Mouse (Mus musculus): ENCODE results near the gene Usp3. TPM values are rescaled to one million over a fixed set of nuclear protein-coding genes. Genes with fewer than 3 reads are reported as not detected.

Gene Usp3
- polyA plus RNA-seq, 1 experiment from 2014 or later, result 75.5 TPM

- Histone ChIP-seq H3K9ac (ENCODE audit: low read depth, low read length) (no peak overlapping the region), H3K27me3 (replicated peaks; ENCODE audit: control insufficient read depth, insufficient read depth, low read length) (no peaks in the 10 kb centered on the region), H3K27ac (ENCODE audit: low read length) (no peak overlapping the region), H3K4me3 (ENCODE audit: low read length) (no peak overlapping the region), H3K4me1 (ENCODE audit: control insufficient read depth, insufficient read depth, low read length) (peaks cover 27% of the 10 kb centered on the region), H3K4me2 (ENCODE audit: low read depth, low read length) (no peak overlapping the region), H3K9me3 (ENCODE audit: control insufficient read depth, low read length) (no peaks in the 10 kb centered on the region), H3K36me3 (ENCODE audit: control insufficient read depth, insufficient read depth, low read length) (peaks cover 16% of the 10 kb centered on the region)
- ATAC-seq, result no peak
- WGBS, result 87% methylated on average over 9 of the region's 10 CpGs
Measured at GRCm38 (mm10) chr9:66515680-66516210, 77.2 kb downstream of the Usp3 start.

DNA sequence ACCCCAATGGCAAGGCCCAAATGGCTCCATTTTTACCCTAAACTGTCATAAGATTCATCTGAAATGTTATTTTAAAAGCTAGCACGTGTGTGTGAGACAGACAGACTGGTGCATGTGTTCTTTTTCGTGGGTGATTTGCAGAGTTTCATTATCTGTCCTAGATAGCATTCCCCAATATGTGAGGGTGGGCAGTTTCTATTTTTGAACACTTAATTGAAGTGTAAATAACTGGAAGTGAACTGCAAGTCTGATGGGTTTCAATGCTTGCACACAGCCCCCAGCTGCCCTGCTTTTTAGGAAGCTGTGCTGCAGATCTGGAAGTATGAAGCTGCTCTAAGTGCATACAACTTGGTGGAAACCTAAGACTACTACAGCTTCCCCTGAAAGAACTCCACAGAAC, 77.8 kb downstream of the Usp3 start:
- H3K4me2 ChIP-seq (ENCODE audit: low read depth, low read length), result no peak overlapping the region
- H3K36me3 ChIP-seq (ENCODE audit: control insufficient read depth, insufficient read depth, low read length), result peaks cover 16% of the 10 kb centered on the region
- H3K4me1 ChIP-seq (ENCODE audit: control insufficient read depth, insufficient read depth, low read length), result peaks cover 33% of the 10 kb centered on the region
- H3K9ac ChIP-seq (ENCODE audit: low read depth, low read length), result no peak overlapping the region
- 41% methylated on average over 2 of the region's 2 CpGs for WGBS
- H3K27ac ChIP-seq (ENCODE audit: low read length), result peak overlapping the region; percentile 98
- no peaks in the 10 kb centered on the region for H3K27me3 ChIP-seq (replicated peaks; ENCODE audit: control insufficient read depth, insufficient read depth, low read length)
- H3K4me3 ChIP-seq (ENCODE audit: low read length), result no peak overlapping the region
- ATAC-seq, result no peak
- no peaks in the 10 kb centered on the region for H3K9me3 ChIP-seq (ENCODE audit: control insufficient read depth, low read length)

DNA sequence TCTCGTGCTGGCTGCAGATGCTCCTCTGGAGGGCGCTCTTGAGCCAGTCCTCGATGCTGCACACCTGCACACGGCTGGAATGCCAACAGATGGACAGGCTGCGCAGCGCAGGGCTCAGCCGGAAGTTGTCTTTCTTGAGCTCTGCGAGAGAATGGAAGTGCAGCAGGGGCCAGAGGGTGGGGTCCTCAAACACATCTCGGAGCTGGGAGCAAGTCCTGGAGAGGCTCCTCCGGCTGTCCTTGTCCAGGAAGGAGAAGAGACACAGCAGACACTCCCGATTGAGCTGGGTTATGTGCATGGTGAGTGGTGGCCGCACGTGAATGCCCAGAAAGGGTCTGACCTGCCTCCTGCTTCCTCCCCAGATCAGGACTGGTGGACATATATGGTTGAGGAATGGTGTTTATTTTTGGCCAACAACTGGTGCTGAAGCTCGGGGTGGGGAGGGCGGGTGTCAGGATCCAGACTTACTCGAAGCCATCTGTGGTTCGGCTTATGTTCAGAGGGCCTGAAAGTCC, 78.6 kb downstream of the Usp3 start, which contains the start of gene Fbxl22:
Gene Fbxl22, minus strand, starts transcription at position 338 of the 515 bp plus-strand sequence.
- Histone ChIP-seq H3K36me3 (ENCODE audit: control insufficient read depth, insufficient read depth, low read length) (peaks cover 20% of the 10 kb centered on the region), H3K27ac (ENCODE audit: low read length) (peak within 1 kb of the TSS; percentile 98), H3K9me3 (ENCODE audit: control insufficient read depth, low read length) (no peaks in the 10 kb centered on the region), H3K9ac (ENCODE audit: low read depth, low read length) (peak within 1 kb of the TSS; percentile 55), H3K4me3 (ENCODE audit: low read length) (peak within 1 kb of the TSS; percentile 62), H3K4me1 (ENCODE audit: control insufficient read depth, insufficient read depth, low read length) (peaks cover 33% of the 10 kb centered on the region), H3K27me3 (replicated peaks; ENCODE audit: control insufficient read depth, insufficient read depth, low read length) (no peaks in the 10 kb centered on the region), H3K4me2 (ENCODE audit: low read depth, low read length) (peak within 1 kb of the TSS; percentile 91)
- ATAC-seq, result peak; percentile 46
- WGBS, result 25% methylated on average over 17 of the region's 17 CpGs

DNA sequence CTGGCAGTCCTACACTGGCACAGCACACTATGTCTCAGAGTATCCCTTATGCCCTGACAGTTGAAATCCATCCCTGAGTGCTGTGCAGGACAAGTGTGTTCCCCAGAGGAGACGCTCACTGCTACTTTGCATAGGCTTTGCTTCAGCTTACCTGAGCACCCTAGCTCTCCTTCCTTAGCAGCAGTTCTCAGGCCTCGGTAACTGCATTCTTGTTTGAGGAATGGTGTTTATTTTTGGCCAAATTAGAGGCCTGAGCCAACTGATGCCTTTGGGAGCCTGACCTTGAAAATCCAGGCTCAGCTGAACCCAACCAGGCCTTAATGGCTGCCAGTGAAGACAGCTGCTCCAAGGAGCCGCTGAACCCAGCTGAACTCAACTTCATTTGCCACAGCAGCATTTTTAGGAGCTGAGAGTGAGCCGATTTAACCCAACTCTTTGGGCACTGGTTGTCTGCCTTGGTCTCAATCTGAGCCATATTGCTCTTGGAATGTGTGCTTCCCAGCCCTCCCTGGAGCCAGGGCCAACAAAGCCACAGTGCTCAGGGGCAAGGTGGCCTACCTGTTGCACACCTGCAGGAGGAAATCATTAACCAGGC, 79.2 kb downstream of the Usp3 start:
- peak overlapping the region; percentile 55 for H3K9ac ChIP-seq (ENCODE audit: low read depth, low read length)
- 65% methylated on average over 4 of the region's 4 CpGs for WGBS
- H3K4me3 ChIP-seq (ENCODE audit: low read length), result peak overlapping the region; percentile 62

GRCm38 (mm10) chr9:66513150-66513549, 79.8 kb downstream of the Usp3 start:
- peak overlapping the region; percentile 62 for H3K4me3 ChIP-seq (ENCODE audit: low read length)
- no peaks in the 10 kb centered on the region for H3K27me3 ChIP-seq (replicated peaks; ENCODE audit: control insufficient read depth, insufficient read depth, low read length)
- H3K4me2 ChIP-seq (ENCODE audit: low read depth, low read length), result peak overlapping the region; percentile 91
- peak overlapping the region; percentile 98 for H3K27ac ChIP-seq (ENCODE audit: low read length)
- peaks cover 18% of the 10 kb centered on the region for H3K36me3 ChIP-seq (ENCODE audit: control insufficient read depth, insufficient read depth, low read length)
- peaks cover 33% of the 10 kb centered on the region for H3K4me1 ChIP-seq (ENCODE audit: control insufficient read depth, insufficient read depth, low read length)
- H3K9ac ChIP-seq (ENCODE audit: low read depth, low read length), result 0 out of 2 replicates have a peak overlapping the region, but pooled peaks have one; percentile 55
- no peaks in the 10 kb centered on the region for H3K9me3 ChIP-seq (ENCODE audit: control insufficient read depth, low read length)
- ATAC-seq, result no peak

More for the DNA sequence above, 79.2 kb downstream of the Usp3 start:
- ATAC-seq, result no peak
- Histone ChIP-seq H3K36me3 (ENCODE audit: control insufficient read depth, insufficient read depth, low read length) (peaks cover 18% of the 10 kb centered on the region), H3K4me1 (ENCODE audit: control insufficient read depth, insufficient read depth, low read length) (peaks cover 33% of the 10 kb centered on the region), H3K27ac (ENCODE audit: low read length) (peak overlapping the region; percentile 98), H3K9me3 (ENCODE audit: control insufficient read depth, low read length) (no peaks in the 10 kb centered on the region), H3K4me2 (ENCODE audit: low read depth, low read length) (peak overlapping the region; percentile 91), H3K27me3 (replicated peaks; ENCODE audit: control insufficient read depth, insufficient read depth, low read length) (no peaks in the 10 kb centered on the region)

GRCm38 (mm10) chr9:66512351-66512671, 80.6 kb downstream of the Usp3 start:
- H3K4me3 ChIP-seq (ENCODE audit: low read length), result peak overlapping the region; percentile 62
- WGBS, result 1% methylated on average over 8 of the region's 8 CpGs
- peak overlapping the region; percentile 98 for H3K27ac ChIP-seq (ENCODE audit: low read length)

DNA sequence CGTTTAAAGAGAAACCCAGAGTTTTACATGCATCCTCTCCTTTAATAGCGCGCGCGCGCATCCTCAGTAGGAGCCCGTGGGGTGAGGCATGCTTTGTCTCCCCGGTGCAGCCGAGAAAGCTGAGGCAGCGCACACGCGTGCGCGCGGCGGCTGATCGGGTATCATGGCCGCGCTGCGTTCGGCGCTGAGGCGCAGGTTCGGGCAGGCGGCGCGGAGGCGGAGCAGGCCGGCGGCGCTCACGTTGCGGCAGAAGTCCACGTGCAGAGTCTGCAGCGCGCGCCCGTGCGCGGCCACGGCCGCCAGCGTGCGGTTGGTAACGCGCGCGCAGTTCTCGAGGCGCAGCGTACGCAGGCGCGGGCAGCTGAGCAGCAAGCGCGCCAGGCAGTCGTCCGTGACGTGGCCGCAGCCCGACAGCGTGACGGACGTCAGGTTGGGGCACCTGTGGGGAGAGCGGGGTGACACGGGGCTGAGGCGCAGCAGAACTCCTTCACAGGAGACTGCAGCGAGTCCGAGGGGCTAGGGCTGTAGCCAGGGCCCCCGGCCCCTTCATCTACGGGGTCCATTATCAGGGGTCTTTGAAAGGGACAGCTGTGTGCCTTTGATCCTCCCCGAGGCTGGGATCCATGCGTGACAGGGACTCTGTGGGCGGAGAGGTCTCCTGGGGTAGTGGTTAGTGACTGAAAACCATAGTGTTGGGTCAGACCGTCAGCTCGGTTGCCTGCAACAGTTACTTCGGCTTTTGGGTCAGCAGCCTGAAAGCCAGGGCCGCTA, 81.2 kb downstream of the Usp3 start:
- 0% methylated on average over 77 of the region's 78 CpGs for WGBS
- Histone ChIP-seq H3K36me3 (ENCODE audit: control insufficient read depth, insufficient read depth, low read length) (peaks cover 17% of the 10 kb centered on the region), H3K9ac (ENCODE audit: low read depth, low read length) (peak overlapping the region; percentile 81), H3K9me3 (ENCODE audit: control insufficient read depth, low read length) (no peaks in the 10 kb centered on the region), H3K27ac (ENCODE audit: low read length) (peak overlapping the region; percentile 98), H3K4me2 (ENCODE audit: low read depth, low read length) (peak overlapping the region; percentile 91), H3K27me3 (replicated peaks; ENCODE audit: control insufficient read depth, insufficient read depth, low read length) (no peaks in the 10 kb centered on the region), H3K4me1 (ENCODE audit: control insufficient read depth, insufficient read depth, low read length) (peaks cover 33% of the 10 kb centered on the region), H3K4me3 (ENCODE audit: low read length) (peak overlapping the region; percentile 62)
- ATAC-seq, result peak; percentile 89

More at GRCm38 (mm10) chr9:66512351-66512671, 80.6 kb downstream of the Usp3 start:
- peak; percentile 78 for ATAC-seq
- Histone ChIP-seq H3K4me2 (ENCODE audit: low read depth, low read length) (peak overlapping the region; percentile 91), H3K27me3 (replicated peaks; ENCODE audit: control insufficient read depth, insufficient read depth, low read length) (no peaks in the 10 kb centered on the region), H3K9ac (ENCODE audit: low read depth, low read length) (peak overlapping the region; percentile 81), H3K4me1 (ENCODE audit: control insufficient read depth, insufficient read depth, low read length) (peaks cover 33% of the 10 kb centered on the region), H3K9me3 (ENCODE audit: control insufficient read depth, low read length) (no peaks in the 10 kb centered on the region), H3K36me3 (ENCODE audit: control insufficient read depth, insufficient read depth, low read length) (peaks cover 19% of the 10 kb centered on the region)

DNA sequence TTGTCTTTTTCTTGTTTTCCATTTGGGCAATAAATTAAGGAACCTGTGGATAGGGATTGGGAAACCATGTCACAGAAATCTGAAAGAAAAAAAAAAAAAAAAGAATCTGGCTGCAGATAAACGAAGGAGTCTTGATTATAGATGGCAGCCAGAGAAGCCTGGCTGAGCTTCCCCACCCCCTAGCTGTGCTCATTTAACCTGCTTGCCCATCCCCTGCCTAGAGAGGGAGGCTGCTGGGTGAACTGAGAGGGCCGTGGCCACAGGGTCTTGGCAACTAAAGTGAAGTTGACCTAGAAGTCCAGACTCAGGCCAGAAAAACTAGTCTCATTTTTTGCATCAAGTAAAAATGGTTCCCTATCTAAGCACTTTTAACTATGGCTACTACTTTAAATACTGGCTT, 82.0 kb downstream of the Usp3 start:
- H3K36me3 ChIP-seq (ENCODE audit: control insufficient read depth, insufficient read depth, low read length), result peaks cover 10% of the 10 kb centered on the region

DNA sequence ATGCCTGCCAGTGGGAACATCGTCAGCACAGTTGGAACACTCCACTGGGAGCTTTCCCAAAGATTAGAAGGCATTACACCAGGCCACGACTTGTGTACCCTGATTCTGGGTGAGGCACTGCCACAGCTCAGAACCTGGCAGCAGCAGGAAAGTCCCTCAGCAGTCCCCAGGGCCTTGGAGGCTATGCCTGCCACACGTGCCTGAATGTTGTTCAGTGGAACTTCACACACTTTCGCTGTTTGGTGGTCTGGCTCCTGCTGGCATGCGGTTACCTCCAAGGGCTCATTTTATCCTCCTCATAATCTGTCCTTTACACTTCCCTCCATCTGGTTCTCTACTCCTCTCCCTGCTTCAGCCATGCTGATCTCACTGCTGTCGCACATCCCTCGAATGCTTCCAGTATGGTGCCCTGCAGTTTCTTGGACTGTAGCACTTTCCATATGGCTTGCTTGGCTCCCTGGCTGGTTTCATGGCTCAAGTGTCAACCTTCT, 82.5 kb downstream of the Usp3 start:
- no peaks in the 10 kb centered on the region for H3K27me3 ChIP-seq (replicated peaks; ENCODE audit: control insufficient read depth, insufficient read depth, low read length)
- H3K36me3 ChIP-seq (ENCODE audit: control insufficient read depth, insufficient read depth, low read length), result peaks cover 8% of the 10 kb centered on the region; the same call in 1 of the 2 replicates
- 73% methylated on average over 7 of the region's 7 CpGs for WGBS
- no peak for ATAC-seq
- no peaks in the 10 kb centered on the region for H3K9me3 ChIP-seq (ENCODE audit: control insufficient read depth, low read length)
- H3K4me2 ChIP-seq (ENCODE audit: low read depth, low read length), result no peak overlapping the region
- H3K4me3 ChIP-seq (ENCODE audit: low read length), result no peak overlapping the region
- peaks cover 33% of the 10 kb centered on the region for H3K4me1 ChIP-seq (ENCODE audit: control insufficient read depth, insufficient read depth, low read length)
- no peak overlapping the region for H3K27ac ChIP-seq (ENCODE audit: low read length)
- H3K9ac ChIP-seq (ENCODE audit: low read depth, low read length), result 0 out of 2 replicates have a peak overlapping the region, but pooled peaks have one; percentile 11

More for the DNA sequence above, 82.0 kb downstream of the Usp3 start:
- Histone ChIP-seq H3K9ac (ENCODE audit: low read depth, low read length) (peak overlapping the region; percentile 81), H3K9me3 (ENCODE audit: control insufficient read depth, low read length) (no peaks in the 10 kb centered on the region), H3K4me1 (ENCODE audit: control insufficient read depth, insufficient read depth, low read length) (peaks cover 33% of the 10 kb centered on the region), H3K27me3 (replicated peaks; ENCODE audit: control insufficient read depth, insufficient read depth, low read length) (no peaks in the 10 kb centered on the region), H3K4me2 (ENCODE audit: low read depth, low read length) (peak overlapping the region; percentile 91), H3K4me3 (ENCODE audit: low read length) (peak overlapping the region; percentile 62), H3K27ac (ENCODE audit: low read length) (peak overlapping the region; percentile 98)
- no peak for ATAC-seq
- WGBS, result 9% methylated on average over 2 of the region's 2 CpGs

Measured in intestine, embryonic 16.5 days (tissue).